Mouse (Mus musculus) bone marrow macrophage, adult 2 months (primary cell): Measurements from ENCODE around the gene Adora2a.

Source experiments
- CTCF ChIP-seq: IDR thresholded peaks from 2 replicates; pipeline ENCODE4 v1.5.1; 2012; ENCODE audit warnings: low read depth, mild to moderate bottlenecking, low read length, moderate library complexity
- POLR2A ChIP-seq: IDR thresholded peaks from 2 replicates; pipeline ENCODE4 v1.6.1; 2012; ENCODE audit warnings: mild to moderate bottlenecking, low read depth, low read length, borderline replicate concordance

- TF ChIP-seq CTCF (no peak), POLR2A (no peak)
Observed at GRCm38 (mm10) chr10:75326553-75326952, 9.9 kb downstream of the Adora2a start.
